Mouse (Mus musculus): ENCODE results near the gene Dnajc5.

Gene Dnajc5

GRCm38 (mm10) chr2:181600828-181601750 is 80.8 kb downstream of the Dnajc5 start:
- TF ChIP-seq GATA4 (IDR thresholded peaks at IDR 0.05; ENCODE audit: insufficient replicate concordance, low read length): 0 out of 2 replicates have a peak, but pooled peaks have one; percentile 44

GRCm38 (mm10) chr2:181601751-181602145 is 81.5 kb downstream of the Dnajc5 start:
- no peak for TF ChIP-seq GATA4 (IDR thresholded peaks at IDR 0.05; ENCODE audit: insufficient replicate concordance, low read length)

GRCm38 (mm10) chr2:181602367-181602766 is 82.1 kb downstream of the Dnajc5 start:
- TF ChIP-seq GATA4 (IDR thresholded peaks at IDR 0.05; ENCODE audit: insufficient replicate concordance, low read length): no peak
